Mouse (Mus musculus): ENCODE measurements around the gene Gnl2. TPM values are rescaled to one million over a fixed set of nuclear protein-coding genes. Genes with fewer than 3 reads are reported as not detected.

Gnl2 gene
- polyA plus RNA-seq, 1 experiment from 2014 or later = 91.7 TPM

DNA sequence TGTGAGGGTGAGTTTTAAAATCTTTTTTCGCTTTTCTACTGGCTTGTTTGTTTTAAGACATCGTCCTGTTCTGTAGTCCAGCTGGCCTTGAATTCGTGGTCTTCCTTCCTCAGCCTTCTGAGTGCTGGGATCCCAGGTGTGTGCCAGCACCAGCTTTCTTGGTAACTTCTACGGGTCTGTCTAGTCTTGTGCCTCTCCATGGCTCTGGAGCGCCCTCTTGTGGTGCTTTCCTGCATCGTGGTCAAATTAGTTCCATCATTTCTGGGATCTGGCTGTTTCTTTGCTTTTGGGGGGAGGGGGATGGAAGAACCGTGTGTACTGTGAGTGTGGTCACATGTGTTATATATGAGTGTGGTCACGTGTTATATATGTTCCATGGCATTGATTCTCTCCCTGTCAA, 83.1 kb downstream of the Gnl2 start:
- H3K4me3 ChIP-seq (replicated peaks) = no peak overlapping the region
- 11% methylated on average over 8 of the region's 8 CpGs for WGBS
- H3K4me1 ChIP-seq = no peaks in the 10 kb centered on the region

DNA sequence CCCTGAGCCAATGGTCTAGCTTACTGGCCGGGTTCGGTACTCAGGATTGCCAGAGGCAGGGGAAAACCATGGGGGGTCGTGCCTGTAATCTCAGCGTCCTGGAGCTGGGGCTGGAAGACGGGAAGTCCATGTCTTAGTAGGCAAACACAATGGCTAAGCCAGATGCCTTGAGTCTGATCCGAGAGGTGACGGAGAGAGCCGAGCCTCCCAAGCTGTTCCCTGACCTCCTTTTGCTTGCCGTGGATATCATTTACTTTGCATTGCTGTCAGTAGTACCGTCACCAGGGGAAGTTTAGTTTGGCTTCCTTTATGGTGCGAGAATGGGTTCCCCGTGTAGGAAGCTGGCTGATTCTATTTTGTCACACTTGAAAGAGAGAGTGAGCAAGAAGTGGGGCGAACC, 84.9 kb downstream of the Gnl2 start:
- no peaks in the 10 kb centered on the region for H3K9me3 ChIP-seq (replicated peaks)
- no peaks in the 10 kb centered on the region for H3K4me1 ChIP-seq
- peaks cover 38% of the 10 kb centered on the region for H3K36me3 ChIP-seq
- H3K27me3 ChIP-seq (replicated peaks) = no peaks in the 10 kb centered on the region
- H3K4me2 ChIP-seq = no peak overlapping the region
- no peak overlapping the region for H3K27ac ChIP-seq (replicated peaks)
- ATAC-seq (ENCODE audit: low FRiP score) = no peak
- H3K4me3 ChIP-seq (replicated peaks) = no peak overlapping the region
- WGBS = 72% methylated on average over 13 of the region's 13 CpGs
- H3K9ac ChIP-seq (replicated peaks) = no peak overlapping the region

More for the DNA sequence above, 83.1 kb downstream of the Gnl2 start:
- no peaks in the 10 kb centered on the region for H3K27me3 ChIP-seq (replicated peaks)
- H3K9ac ChIP-seq (replicated peaks) = no peak overlapping the region
- H3K36me3 ChIP-seq = peaks cover 26% of the 10 kb centered on the region
- no peak overlapping the region for H3K4me2 ChIP-seq
- H3K27ac ChIP-seq (replicated peaks) = no peak overlapping the region
- H3K9me3 ChIP-seq (replicated peaks) = no peaks in the 10 kb centered on the region
- ATAC-seq (ENCODE audit: low FRiP score) = peak; percentile 60; the same call in 1 of the 2 replicates

Other genes starting within 250 kb of the Gnl2 start
- gene Mtf1, start 214.5 kb upstream of the Gnl2 start, polyA plus RNA-seq (2015; fragmentation: Nextera tagmentation; extraction: Ambion mirVana) = 9.8 and 10.2 TPM in 2 replicates
- 43.2 and 44.9 TPM in 2 replicates for gene Yrdc, start 165.9 kb upstream of the Gnl2 start, polyA plus RNA-seq (2015; fragmentation: Nextera tagmentation; extraction: Ambion mirVana)
- 82.5 and 106 TPM in 2 replicates for gene 1110065P20Rik, start 165.4 kb upstream of the Gnl2 start, polyA plus RNA-seq (2015; fragmentation: Nextera tagmentation; extraction: Ambion mirVana)
- 10.4 and 17.8 TPM in 2 replicates for gene Maneal, start 154.4 kb upstream of the Gnl2 start, polyA plus RNA-seq (2015; fragmentation: Nextera tagmentation; extraction: Ambion mirVana)
- gene Epha10, start 135.7 kb upstream of the Gnl2 start, polyA plus RNA-seq (2015; fragmentation: Nextera tagmentation; extraction: Ambion mirVana) = 9.4 and 13.7 TPM in 2 replicates
- 14.2 and 15.2 TPM in 2 replicates for gene 9930104L06Rik, start 79.5 kb upstream of the Gnl2 start, polyA plus RNA-seq (2015; fragmentation: Nextera tagmentation; extraction: Ambion mirVana)
- 22.1 and 51.7 TPM in 2 replicates for gene Cdca8, start 77.3 kb upstream of the Gnl2 start, polyA plus RNA-seq (2015; fragmentation: Nextera tagmentation; extraction: Ambion mirVana)
- 1.2 and 2.8 TPM in 2 replicates for gene Rspo1, start 30.2 kb upstream of the Gnl2 start, polyA plus RNA-seq (2015; fragmentation: Nextera tagmentation; extraction: Ambion mirVana)
- gene Dnali1, start 49.1 kb downstream of the Gnl2 start, polyA plus RNA-seq (2015; fragmentation: Nextera tagmentation; extraction: Ambion mirVana) = 0.70 and 0.79 TPM in 2 replicates
- 24.1 and 24.3 TPM in 2 replicates for gene Snip1, start 50.1 kb downstream of the Gnl2 start, polyA plus RNA-seq (2015; fragmentation: Nextera tagmentation; extraction: Ambion mirVana)
- 141 and 164 TPM in 2 replicates for gene Meaf6, start 68.5 kb downstream of the Gnl2 start, polyA plus RNA-seq (2015; fragmentation: Nextera tagmentation; extraction: Ambion mirVana)
- gene Zc3h12a, start 111.3 kb downstream of the Gnl2 start, polyA plus RNA-seq (2015; fragmentation: Nextera tagmentation; extraction: Ambion mirVana) = 0.15 and 0.68 TPM in 2 replicates